Mouse (Mus musculus) neural tube, embryonic 13.5 days (tissue): ENCODE measurements around the gene Ift88. TPM values are rescaled to one million over a fixed set of nuclear protein-coding genes. Genes with fewer than 3 reads are reported as not detected.

Source experiments
- ATAC-seq: fragments of 200-750 bp; cut with Nextera tagmentation; 2 replicates; pipeline ENCODE4 v1.8.0; 2017; ENCODE audit warnings: low read depth, mild to moderate bottlenecking, moderate TSS enrichment, moderate library complexity
- H3K27ac ChIP-seq: fragments of 300-500 bp; sonication (generic); replicated peaks from 2 replicates; pipeline ENCODE4 v1.5.1; 2015; ENCODE audit warnings: moderate library complexity, mild to moderate bottlenecking, inconsistent platforms
- H3K27me3 ChIP-seq: fragments of 300-500 bp; sonication (generic); 2 replicates; pipeline ENCODE4 v1.6.1; 2015; ENCODE audit warnings: mild to moderate bottlenecking, inconsistent platforms
- H3K36me3 ChIP-seq: fragments of 300-500 bp; sonication (generic); 2 replicates; pipeline ENCODE4 v1.6.1; 2015; ENCODE audit warnings: mild to moderate bottlenecking, inconsistent platforms
- H3K4me1 ChIP-seq: fragments of 300-500 bp; sonication (generic); replicated peaks from 2 replicates; pipeline ENCODE4 v1.6.1; 2015; ENCODE audit warnings: inconsistent platforms
- H3K4me2 ChIP-seq: fragments of 300-500 bp; sonication (generic); 2 replicates; pipeline ENCODE4 v1.6.1; 2015; ENCODE audit warnings: inconsistent platforms, mild to moderate bottlenecking, moderate library complexity
- H3K4me3 ChIP-seq: fragments of 300-500 bp; sonication (generic); 2 replicates; pipeline ENCODE4 v1.5.1; 2015; ENCODE audit warnings: mild to moderate bottlenecking, inconsistent platforms
- H3K9ac ChIP-seq: fragments of 300-500 bp; sonication (generic); 2 replicates; pipeline ENCODE4 v1.6.1; 2015; ENCODE audit warnings: moderate library complexity, mild to moderate bottlenecking, inconsistent platforms
- H3K9me3 ChIP-seq: fragments of 300-500 bp; sonication (generic); 2 replicates; pipeline ENCODE4 v1.6.1; 2016; ENCODE audit warnings: inconsistent platforms
- WGBS: fragments of 180-500 bp; shearing (Covaris S2); methylation state at CpG from one replicate; pipeline ENCODE4 v1.1.7; 2015; 5-methylcytosine and 5-hydroxymethylcytosine counted together
- polyA plus RNA-seq: library from polyadenylated mRNA; unstranded; fragments of >200 nt; fragmentation: Nextera tagmentation; extraction: Ambion mirVana; gene quantifications from 2 replicates; pipeline ENCODE4 v1.2.1, GENCODE M21; 2015

Ift88 gene
- polyA plus RNA-seq, 1 experiment from 2014 or later, result 13.9 TPM

DNA sequence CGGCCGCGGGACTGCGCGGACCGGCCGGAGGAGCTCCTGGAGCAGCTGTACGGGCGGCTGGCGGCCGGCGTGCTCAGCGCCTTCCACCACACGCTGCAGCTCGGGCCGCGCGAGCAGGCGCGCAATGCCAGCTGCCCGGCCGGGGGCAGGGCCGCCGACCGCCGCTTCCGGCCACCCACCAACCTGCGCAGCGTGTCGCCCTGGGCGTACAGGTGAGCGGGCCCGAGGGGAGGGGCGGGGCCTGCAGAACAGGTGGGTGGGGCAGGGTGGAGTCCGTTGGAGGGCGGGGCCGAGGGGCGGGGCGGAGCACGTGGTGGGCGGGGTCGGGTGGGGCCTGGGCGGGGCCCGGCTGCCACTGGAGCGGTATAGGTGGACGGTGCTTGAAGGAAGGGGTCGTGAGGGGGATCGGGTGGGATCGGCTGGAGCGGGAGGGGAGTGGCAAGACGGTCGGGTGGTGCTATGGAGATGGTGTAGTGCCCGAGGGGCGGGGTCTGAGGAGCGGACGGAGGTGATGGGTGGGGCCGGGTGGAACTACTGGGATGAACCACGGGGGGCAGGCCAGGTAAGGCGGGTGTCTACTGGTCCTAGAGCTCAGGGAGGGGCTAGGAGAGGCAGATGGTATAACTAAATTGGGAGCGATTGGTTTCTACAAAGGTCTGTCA, 101.7 kb downstream of the Ift88 start:
- Histone ChIP-seq H3K4me3 (peak overlapping the region; percentile 75), H3K9me3 (no peaks in the 10 kb centered on the region), H3K9ac (peak overlapping the region; percentile 84), H3K27me3 (peaks cover 39% of the 10 kb centered on the region), H3K4me2 (peak overlapping the region; percentile 80), H3K36me3 (no peaks in the 10 kb centered on the region), H3K4me1 (peaks cover 24% of the 10 kb centered on the region), H3K27ac (peak overlapping the region; percentile 81)
- ATAC-seq, result peak; percentile 87
- WGBS, result 1% methylated on average over 47 of the region's 60 CpGs

DNA sequence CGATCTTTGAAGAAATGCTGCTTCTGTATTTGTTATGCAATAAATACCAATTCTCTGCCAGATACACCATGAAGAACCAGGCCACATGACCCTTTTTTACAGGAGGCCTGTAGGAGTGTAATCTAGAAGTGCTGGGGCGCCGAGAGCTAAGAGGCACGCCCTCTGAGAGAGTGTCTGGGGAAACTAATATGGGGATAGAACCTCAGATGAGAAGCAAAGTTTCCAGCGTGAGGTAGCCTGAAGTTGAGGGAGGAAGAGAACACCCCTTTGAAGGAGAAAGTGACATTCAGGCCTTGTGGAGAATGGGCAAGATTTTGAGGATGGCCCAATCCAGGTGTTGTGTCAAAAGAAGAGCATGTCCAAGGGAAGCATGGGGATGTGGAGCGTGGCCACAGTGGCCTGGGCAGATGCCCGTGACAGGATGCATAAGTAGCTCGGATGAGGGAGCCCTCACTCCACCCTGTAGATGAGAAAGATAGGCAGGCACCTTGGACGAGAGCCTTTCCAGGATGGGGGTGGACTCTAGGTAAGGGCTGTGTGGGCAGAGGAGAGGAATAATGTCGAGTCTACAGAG, 102.3 kb downstream of the Ift88 start:
- ATAC-seq, result no peak
- H3K27me3 ChIP-seq, result peaks cover 39% of the 10 kb centered on the region
- no peaks in the 10 kb centered on the region for H3K36me3 ChIP-seq
- no peaks in the 10 kb centered on the region for H3K9me3 ChIP-seq
- peaks cover 24% of the 10 kb centered on the region for H3K4me1 ChIP-seq
- no peak overlapping the region for H3K9ac ChIP-seq
- WGBS, result 58% methylated on average over 10 of the region's 10 CpGs
- H3K27ac ChIP-seq, result no peak overlapping the region
- H3K4me2 ChIP-seq, result peak overlapping the region; percentile 80
- peak overlapping the region; percentile 75 for H3K4me3 ChIP-seq

DNA sequence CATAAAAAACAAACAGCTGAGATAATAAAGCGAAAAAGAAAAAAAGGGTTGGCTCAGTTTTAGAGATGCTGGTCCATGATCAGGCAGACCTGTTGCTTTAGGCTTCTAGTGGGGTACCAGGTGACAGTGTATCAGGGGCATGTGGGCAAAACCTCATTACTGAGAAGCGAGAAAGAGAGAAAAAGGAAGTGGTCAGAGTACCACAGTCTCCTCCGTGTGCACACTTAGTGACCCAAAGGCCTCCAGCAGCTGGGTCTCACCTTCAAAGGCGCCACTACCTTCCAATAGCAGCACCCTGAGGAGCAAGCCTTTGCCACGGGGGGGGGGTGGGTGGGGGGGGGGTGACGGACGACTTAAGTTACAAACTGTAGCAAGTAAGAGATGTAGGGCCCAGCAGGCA, 103.3 kb downstream of the Ift88 start:
- WGBS, result 42% methylated on average over 7 of the region's 7 CpGs
- no peak overlapping the region for H3K27ac ChIP-seq
- ATAC-seq, result no peak
- no peak overlapping the region for H3K4me2 ChIP-seq
- H3K27me3 ChIP-seq, result peaks cover 34% of the 10 kb centered on the region
- peaks cover 24% of the 10 kb centered on the region for H3K4me1 ChIP-seq
- no peaks in the 10 kb centered on the region for H3K36me3 ChIP-seq
- no peak overlapping the region for H3K4me3 ChIP-seq
- no peaks in the 10 kb centered on the region for H3K9me3 ChIP-seq
- H3K9ac ChIP-seq, result no peak overlapping the region

DNA sequence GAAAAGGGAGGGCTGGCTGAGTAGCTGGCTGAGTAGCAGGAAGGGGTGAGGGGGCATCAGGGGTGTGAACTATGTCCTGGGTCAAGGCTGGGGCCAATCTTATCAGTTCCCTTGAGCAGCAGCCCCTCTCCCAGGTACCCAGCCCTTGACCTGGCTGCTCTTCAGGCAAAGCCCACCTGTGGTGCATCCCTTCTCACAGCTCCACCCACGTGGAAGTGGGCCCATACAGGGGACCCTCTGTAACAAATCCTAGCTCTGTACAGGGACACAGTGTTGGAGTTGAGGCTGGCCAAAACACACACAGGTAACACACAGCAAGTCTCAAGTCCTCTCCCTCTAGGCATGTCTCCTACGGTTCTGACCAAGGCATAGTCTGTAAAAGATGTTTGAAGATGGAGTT, 103.7 kb downstream of the Ift88 start:
- Histone ChIP-seq H3K36me3 (no peaks in the 10 kb centered on the region), H3K27me3 (peaks cover 29% of the 10 kb centered on the region), H3K9me3 (no peaks in the 10 kb centered on the region), H3K9ac (no peak overlapping the region), H3K27ac (no peak overlapping the region), H3K4me2 (no peak overlapping the region), H3K4me1 (peaks cover 24% of the 10 kb centered on the region), H3K4me3 (no peak overlapping the region)
- no peak for ATAC-seq
- WGBS, result 56% methylated on average over 2 of the region's 2 CpGs

DNA sequence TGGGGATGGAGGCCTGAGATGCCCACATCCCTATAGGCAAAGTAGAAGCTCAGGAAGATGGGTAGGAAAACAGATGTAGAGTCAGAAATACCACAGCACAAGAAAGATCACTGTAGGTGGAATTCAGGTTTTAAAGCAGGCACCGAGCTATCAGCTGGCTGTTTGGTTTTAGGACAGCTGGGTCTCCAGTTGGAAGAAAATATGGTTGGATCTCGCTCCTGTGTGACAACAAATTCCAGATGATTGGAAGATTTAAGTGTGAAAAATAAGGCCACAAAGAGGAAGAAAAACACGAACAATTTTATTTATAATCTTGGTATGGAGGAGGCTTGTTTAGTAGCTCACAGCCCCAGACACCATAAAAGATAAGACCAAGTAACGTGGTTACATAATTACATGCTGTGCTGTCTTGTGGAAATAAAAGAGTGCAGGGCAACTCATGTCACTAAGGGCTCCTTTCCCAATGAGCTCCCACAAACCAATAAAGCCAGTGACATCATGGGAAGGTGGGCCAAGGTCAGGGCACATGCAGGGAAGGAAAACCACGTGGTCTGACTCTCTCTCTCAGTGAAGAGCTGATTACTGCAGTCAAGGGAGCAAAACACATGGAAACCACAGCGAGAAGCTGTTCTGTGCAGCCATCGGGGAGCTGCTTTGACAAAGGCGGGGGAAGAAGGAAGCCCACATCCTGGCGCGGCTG, 105.4 kb downstream of the Ift88 start:
- no peak for ATAC-seq
- H3K4me3 ChIP-seq, result no peak overlapping the region

DNA sequence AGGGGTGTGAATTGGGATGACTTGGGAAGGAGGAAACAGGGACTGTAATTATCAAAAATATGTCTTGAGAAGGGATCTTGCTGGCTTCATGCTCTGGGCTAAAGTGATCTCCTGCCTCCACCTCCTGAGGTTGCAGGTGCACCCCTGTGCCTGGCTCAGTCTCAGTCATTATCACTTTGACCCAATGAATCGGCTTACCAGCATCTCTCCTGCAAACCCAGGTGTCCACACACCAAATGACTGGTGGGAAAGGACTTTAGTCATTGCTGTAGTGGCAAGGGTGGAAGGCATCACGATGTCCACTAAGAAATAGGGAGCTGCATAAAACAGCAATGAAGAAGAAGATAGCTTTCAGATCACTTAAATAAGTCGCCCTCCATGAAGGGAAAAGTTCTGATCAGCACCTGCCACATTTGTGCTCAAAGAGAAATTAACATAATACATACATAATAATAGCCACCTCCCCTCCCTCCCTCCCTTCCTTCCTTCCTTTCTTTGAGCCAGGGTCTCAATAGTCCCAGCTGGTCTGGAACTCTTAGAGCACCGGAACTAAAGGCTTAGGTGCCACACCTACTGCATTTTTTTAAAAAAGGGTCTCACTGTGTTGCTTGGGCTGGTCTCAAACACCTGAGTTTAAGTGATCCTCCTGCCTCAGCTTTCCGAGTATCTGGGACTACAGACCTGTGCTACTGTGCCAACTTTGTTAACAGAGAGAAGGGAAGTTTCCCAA, 106.1 kb downstream of the Ift88 start:
- Histone ChIP-seq H3K9ac (no peak overlapping the region), H3K36me3 (no peaks in the 10 kb centered on the region), H3K9me3 (no peaks in the 10 kb centered on the region), H3K4me1 (peaks cover 28% of the 10 kb centered on the region), H3K4me2 (no peak overlapping the region), H3K27me3 (peaks cover 21% of the 10 kb centered on the region; the same call in 1 of the 2 replicates), H3K27ac (no peak overlapping the region; the same call in 1 of the 2 replicates), H3K4me3 (no peak overlapping the region)
- 63% methylated on average over 5 of the region's 5 CpGs for WGBS
- no peak for ATAC-seq

More for the DNA sequence above, 105.4 kb downstream of the Ift88 start:
- H3K9me3 ChIP-seq, result no peaks in the 10 kb centered on the region
- H3K4me2 ChIP-seq, result no peak overlapping the region
- H3K36me3 ChIP-seq, result no peaks in the 10 kb centered on the region
- WGBS, result 40% methylated on average over 10 of the region's 10 CpGs
- no peak overlapping the region for H3K9ac ChIP-seq
- peaks cover 26% of the 10 kb centered on the region for H3K4me1 ChIP-seq
- H3K27me3 ChIP-seq, result peaks cover 18% of the 10 kb centered on the region; the same call in 1 of the 2 replicates
- no peak overlapping the region; the same call in 1 of the 2 replicates for H3K27ac ChIP-seq

DNA sequence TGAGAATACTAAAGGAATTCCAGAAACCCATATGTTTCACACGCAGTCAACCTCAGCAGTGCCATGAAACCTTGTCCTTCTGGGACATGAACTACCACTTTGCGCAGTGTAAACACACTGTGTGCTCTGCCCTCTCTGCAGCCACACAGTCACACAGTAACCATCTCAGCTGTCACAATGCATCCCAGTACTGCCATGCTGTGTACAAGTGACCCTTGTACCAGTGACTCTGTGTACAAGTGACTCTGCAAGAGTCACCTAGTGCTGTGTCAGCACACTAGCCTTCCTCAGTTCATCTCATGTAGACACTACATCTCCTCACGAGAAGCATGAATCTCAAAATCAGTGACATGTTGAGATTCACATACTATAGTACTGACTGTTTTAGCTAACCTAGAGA, 108.7 kb downstream of the Ift88 start:
- Histone ChIP-seq H3K36me3 (no peaks in the 10 kb centered on the region), H3K4me3 (no peak overlapping the region), H3K4me1 (peaks cover 39% of the 10 kb centered on the region), H3K9ac (no peak overlapping the region), H3K27ac (no peak overlapping the region), H3K27me3 (peaks cover 9% of the 10 kb centered on the region; the same call in 1 of the 2 replicates), H3K9me3 (no peaks in the 10 kb centered on the region), H3K4me2 (no peak overlapping the region)
- no peak for ATAC-seq
- WGBS, result 93% methylated on average over 3 of the region's 3 CpGs

DNA sequence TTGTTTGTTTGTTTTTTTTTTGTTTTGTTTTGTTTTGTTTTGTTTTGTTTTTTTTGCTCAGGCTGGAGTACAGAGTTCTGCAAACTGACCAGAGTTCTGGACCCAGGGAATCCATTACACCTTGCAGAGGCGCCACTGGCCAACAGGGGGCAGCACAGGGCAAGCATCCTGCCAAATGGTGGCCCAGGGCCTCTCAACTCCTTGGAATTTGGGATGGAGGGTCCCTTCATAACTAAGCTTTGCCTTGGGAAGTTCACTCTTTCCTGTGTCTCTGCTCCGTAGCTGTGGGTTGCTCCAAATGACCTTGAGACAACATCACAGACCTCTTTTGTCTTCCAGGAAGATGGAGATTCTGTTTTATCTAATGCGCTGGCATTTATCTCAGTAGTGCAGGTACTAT, 109.4 kb downstream of the Ift88 start:
- H3K4me3 ChIP-seq, result no peak overlapping the region
- peaks cover 9% of the 10 kb centered on the region; the same call in 1 of the 2 replicates for H3K27me3 ChIP-seq
- ATAC-seq, result no peak
- no peaks in the 10 kb centered on the region for H3K9me3 ChIP-seq
- WGBS, result 39% methylated on average over 3 of the region's 3 CpGs
- no peak overlapping the region for H3K4me2 ChIP-seq
- no peak overlapping the region for H3K27ac ChIP-seq
- no peaks in the 10 kb centered on the region for H3K36me3 ChIP-seq
- peaks cover 44% of the 10 kb centered on the region for H3K4me1 ChIP-seq
- H3K9ac ChIP-seq, result no peak overlapping the region

DNA sequence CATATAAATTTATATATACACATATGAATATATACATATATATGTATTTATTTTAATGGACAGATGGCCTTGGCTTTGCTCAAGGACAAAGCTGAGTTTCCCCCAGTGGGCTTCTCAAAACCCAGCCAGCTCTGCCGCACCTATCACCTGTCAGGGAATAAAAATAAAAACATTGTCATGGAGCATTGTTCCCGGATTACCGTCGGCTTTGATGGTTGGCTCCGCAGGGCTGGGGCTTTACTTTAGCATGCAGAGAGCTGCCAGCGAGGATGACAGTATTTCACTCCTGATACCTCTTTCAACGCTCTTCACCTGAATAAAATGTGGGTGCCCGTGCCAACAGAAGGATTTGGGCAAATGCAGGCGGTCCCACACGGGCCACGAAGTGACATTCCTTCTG, 110.0 kb downstream of the Ift88 start:
- Histone ChIP-seq H3K9ac (no peak overlapping the region), H3K27me3 (peaks cover 9% of the 10 kb centered on the region; the same call in 1 of the 2 replicates), H3K27ac (no peak overlapping the region), H3K9me3 (no peaks in the 10 kb centered on the region), H3K36me3 (no peaks in the 10 kb centered on the region), H3K4me1 (peaks cover 44% of the 10 kb centered on the region), H3K4me3 (no peak overlapping the region), H3K4me2 (no peak overlapping the region)
- no peak for ATAC-seq
- WGBS, result 12% methylated on average over 11 of the region's 11 CpGs

DNA sequence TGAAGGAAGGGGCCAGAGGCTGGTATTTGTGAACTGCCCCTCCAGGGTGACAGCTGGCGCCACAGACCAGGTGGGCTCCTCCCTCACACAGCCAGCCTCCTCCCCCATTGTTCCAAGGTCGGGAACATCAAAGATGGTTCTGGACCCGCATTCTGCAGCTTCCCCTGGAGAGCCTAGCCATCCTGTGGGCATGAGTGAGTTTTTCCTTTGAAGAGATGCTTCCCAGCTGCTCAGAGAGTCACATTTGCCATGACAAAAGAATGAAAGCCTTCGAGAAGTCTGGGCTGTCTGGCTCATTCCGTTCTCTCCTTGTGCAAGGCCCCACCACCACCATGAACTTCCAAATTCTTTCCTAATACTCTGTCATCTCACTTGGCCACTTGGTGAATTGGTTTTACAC, 110.5 kb downstream of the Ift88 start:
- no peak overlapping the region for H3K4me3 ChIP-seq
- H3K27me3 ChIP-seq, result peaks cover 9% of the 10 kb centered on the region; the same call in 1 of the 2 replicates
- H3K9me3 ChIP-seq, result no peaks in the 10 kb centered on the region
- no peaks in the 10 kb centered on the region for H3K36me3 ChIP-seq
- peak overlapping the region; percentile 63 for H3K27ac ChIP-seq
- 8% methylated on average over 5 of the region's 5 CpGs for WGBS
- peaks cover 43% of the 10 kb centered on the region for H3K4me1 ChIP-seq
- ATAC-seq, result no peak
- H3K4me2 ChIP-seq, result peak overlapping the region; percentile 33
- no peak overlapping the region for H3K9ac ChIP-seq

DNA sequence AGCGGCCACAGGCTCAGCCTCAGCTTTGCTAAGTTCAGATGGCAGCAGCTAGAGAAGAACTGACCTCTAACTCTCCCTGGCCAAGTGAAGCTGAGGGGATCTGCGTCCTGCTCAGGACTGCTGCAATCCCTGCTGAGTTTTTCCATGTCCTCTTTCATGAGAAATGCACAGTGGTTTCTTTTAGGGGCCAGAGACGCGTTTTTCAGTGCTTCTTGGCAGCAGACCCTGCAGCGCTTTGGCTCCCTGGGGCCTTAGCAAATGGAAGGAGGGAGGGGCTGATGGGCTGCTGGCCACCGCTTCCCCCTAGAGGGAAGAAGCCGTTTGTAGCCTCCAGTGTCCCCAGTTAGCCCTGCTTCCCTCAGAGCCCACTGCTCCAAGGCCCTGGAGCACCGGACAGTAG, 111.1 kb downstream of the Ift88 start:
- H3K4me2 ChIP-seq, result peak overlapping the region; percentile 33
- no peaks in the 10 kb centered on the region for H3K36me3 ChIP-seq
- 0 out of 2 replicates have a peak overlapping the region, but pooled peaks have one; percentile 23 for H3K9ac ChIP-seq
- ATAC-seq, result peak; percentile 36; the same call in 1 of the 2 replicates
- H3K4me3 ChIP-seq, result no peak overlapping the region
- H3K9me3 ChIP-seq, result no peaks in the 10 kb centered on the region
- peaks cover 36% of the 10 kb centered on the region for H3K4me1 ChIP-seq
- peaks cover 9% of the 10 kb centered on the region; the same call in 1 of the 2 replicates for H3K27me3 ChIP-seq
- peak overlapping the region; percentile 63 for H3K27ac ChIP-seq
- WGBS, result 6% methylated on average over 8 of the region's 8 CpGs
